10 mouse cellular contexts compared by ENCODE assay signal in the genomic region with DNA sequence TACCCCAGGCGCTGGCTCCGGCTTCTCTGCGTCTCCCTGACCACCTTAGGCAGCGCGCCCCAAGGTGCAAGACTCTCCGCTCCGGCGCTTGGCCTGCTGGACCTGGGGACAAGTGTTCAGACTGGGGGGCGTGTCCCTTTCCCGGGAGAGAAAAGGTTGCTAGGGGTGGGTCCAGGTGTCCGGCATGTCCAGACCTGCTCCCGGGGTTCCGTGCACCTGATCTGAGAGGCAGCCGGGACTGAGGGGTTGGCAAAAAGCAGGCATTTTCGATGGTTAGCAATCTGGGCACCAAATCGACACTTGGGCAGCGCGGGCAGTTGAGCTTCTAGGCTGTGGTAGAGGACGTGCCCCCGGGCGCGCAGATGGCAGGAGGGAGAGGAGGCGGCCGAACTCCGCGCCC. TPM values are rescaled to one million over a fixed set of nuclear protein-coding genes. Genes with fewer than 3 reads are reported as not detected.
DNase-seq lines count a peak whose midpoint lies in the region; ATAC-seq and TF ChIP-seq lines count a peak whose summit lies in the region.
"Had no signal": no experiment of that assay in that cellular context is flagged by ENCODE, and none has a peak within 500 bp of the region (broad histone marks: within the 10 kb centered on the region; RNA-seq: fewer than 3 reads in every experiment).

No protein-coding gene starts in this region.

- TF ChIP-seq EP300 in liver, postnatal 0 days (IDR thresholded peaks at IDR 0.05; ENCODE audit: low read depth): no peak

- ATAC-seq in heart, embryonic 14.5 days (ENCODE audit: insufficient number of reproducible peaks, insufficient read depth, low FRiP score, low read depth): no peak
- ATAC-seq in hindbrain, embryonic 12.5 days (ENCODE audit: low FRiP score): no peak
- ATAC-seq in midbrain, embryonic 11.5 days (ENCODE audit: low FRiP score): no peak
- no peak for ATAC-seq in liver, postnatal 0 days
- no peak for ATAC-seq in CD4-positive, CD25-positive, alpha-beta regulatory T cell, adult 4 months

- no peak overlapping the region for H3K27ac ChIP-seq in heart, embryonic 14.5 days (replicated peaks in 1 of 2; ENCODE audit: control insufficient read depth in 1 of 2, insufficient read depth in 1 of 2, low read depth in 2 of 2, low read length in 2 of 2)
- no peak overlapping the region for H3K27ac ChIP-seq in hindbrain, embryonic 12.5 days
- H3K27ac ChIP-seq in midbrain, embryonic 11.5 days (ENCODE audit: low read depth, low read length): no peak overlapping the region
- H3K27ac ChIP-seq in liver, postnatal 0 days (ENCODE audit: low read depth): no peak overlapping the region

- H3K27me3 ChIP-seq in heart, embryonic 14.5 days (ENCODE audit: control insufficient read depth, insufficient read depth, low read length): peaks cover 60% of the 10 kb centered on the region
- peaks cover 65% of the 10 kb centered on the region for H3K27me3 ChIP-seq in hindbrain, embryonic 12.5 days
- peaks cover 40% of the 10 kb centered on the region for H3K27me3 ChIP-seq in midbrain, embryonic 11.5 days (ENCODE audit: control insufficient read depth, insufficient read depth, low read length)
- peaks cover 51% of the 10 kb centered on the region for H3K27me3 ChIP-seq in liver, postnatal 0 days (ENCODE audit: insufficient read depth, low read length)

- 5% methylated on average over 26 of the region's 26 CpGs for WGBS in heart, embryonic 14.5 days
- WGBS in hindbrain, embryonic 12.5 days: 4% methylated on average over 25 of the region's 26 CpGs
- WGBS in midbrain, embryonic 11.5 days: 2% methylated on average over 26 of the region's 26 CpGs
- 7% methylated on average over 26 of the region's 26 CpGs for whole genome bisulfite sequencing in liver, postnatal 0 days (ENCODE audit: insufficient replicate concordance)

- no peaks in the 10 kb centered on the region for H3K9me3 ChIP-seq in heart, embryonic 14.5 days (ENCODE audit: control insufficient read depth, low read length)
- no peaks in the 10 kb centered on the region for H3K9me3 ChIP-seq in hindbrain, embryonic 12.5 days (replicated peaks)
- no peaks in the 10 kb centered on the region for H3K9me3 ChIP-seq in midbrain, embryonic 11.5 days (ENCODE audit: control insufficient read depth, low read length)
- H3K9me3 ChIP-seq in liver, postnatal 0 days (ENCODE audit: low read length): no peaks in the 10 kb centered on the region

- no peak for TF ChIP-seq CTCF in liver, postnatal 0 days (IDR thresholded peaks at IDR 0.05; ENCODE audit: low read depth)

- DNase-seq in heart, adult 18-20 months: no peak
- peak; percentile 68 for DNase-seq in cerebellum, adult 11-12 months
- DNase-seq in midbrain, embryonic 11.5 days (ENCODE audit: low spot score, missing footprints): peak; percentile 86
- no peak for DNase-seq in gastrocnemius, postnatal 25 days
- DNase-seq in liver, postnatal 0 days: no peak

- no peak overlapping the region for H3K9ac ChIP-seq in heart, embryonic 14.5 days (ENCODE audit: low read length)
- peak overlapping the region; percentile 63 for H3K9ac ChIP-seq in hindbrain, embryonic 12.5 days
- H3K9ac ChIP-seq in midbrain, embryonic 11.5 days (ENCODE audit: low read length): no peak overlapping the region
- no peak overlapping the region for H3K9ac ChIP-seq in liver, postnatal 0 days (replicated peaks)

- peak overlapping the region; percentile 68 for H3K4me2 ChIP-seq in heart, embryonic 14.5 days (ENCODE audit: low read length)
- peak overlapping the region; percentile 65 for H3K4me2 ChIP-seq in hindbrain, embryonic 12.5 days (replicated peaks)
- H3K4me2 ChIP-seq in midbrain, embryonic 11.5 days: peak overlapping the region; percentile 49
- H3K4me2 ChIP-seq in liver, postnatal 0 days (ENCODE audit: low read depth, low read length): no peak overlapping the region

- H3K4me1 ChIP-seq in heart, embryonic 14.5 days (ENCODE audit: control insufficient read depth in 2 of 2, insufficient read depth in 2 of 2, low read length in 2 of 2): peaks cover 0 to 10% of the 10 kb centered on the region in 2 experiments; a peak in 2 of 4 replicates
- H3K4me1 ChIP-seq in hindbrain, embryonic 12.5 days: peaks cover 33% of the 10 kb centered on the region
- peaks cover 9% of the 10 kb centered on the region for H3K4me1 ChIP-seq in midbrain, embryonic 11.5 days (ENCODE audit: control insufficient read depth, insufficient read depth, low read length)
- H3K4me1 ChIP-seq in liver, postnatal 0 days (ENCODE audit: insufficient read depth): no peaks in the 10 kb centered on the region

- H3K36me3 ChIP-seq in heart, embryonic 14.5 days (ENCODE audit: control insufficient read depth, insufficient read depth, low read length): no peaks in the 10 kb centered on the region
- H3K36me3 ChIP-seq in hindbrain, embryonic 12.5 days: no peaks in the 10 kb centered on the region
- H3K36me3 ChIP-seq in midbrain, embryonic 11.5 days (ENCODE audit: control insufficient read depth, insufficient read depth, low read length): no peaks in the 10 kb centered on the region
- H3K36me3 ChIP-seq in liver, postnatal 0 days (replicated peaks; ENCODE audit: insufficient read depth, low read length): no peaks in the 10 kb centered on the region

- peak overlapping the region in 1 of 2 experiments; percentile 41; a peak in 2 of 4 replicates for H3K4me3 ChIP-seq in heart, embryonic 14.5 days (ENCODE audit: control insufficient read depth in 1 of 2, insufficient read depth in 1 of 2, low read depth in 1 of 2, low read length in 2 of 2)
- H3K4me3 ChIP-seq in hindbrain, embryonic 12.5 days: peak overlapping the region; percentile 47
- H3K4me3 ChIP-seq in midbrain, embryonic 11.5 days (ENCODE audit: low read depth, low read length): peak overlapping the region; percentile 31; the same call in 1 of the 2 replicates
- H3K4me3 ChIP-seq in liver, postnatal 0 days (ENCODE audit: low read depth, low read length): no peak overlapping the region
- H3K4me3 ChIP-seq: erythroblast, embryonic 14.5 days; myocyte had no signal

RNA-seq across cellular contexts. Expression of gene Dscaml1, which starts 4.7 kb away (rescaled TPM):
- 0.08 and 0.55 TPM in 2 replicates for polyA plus RNA-seq in heart, embryonic 14.5 days (2014; fragmentation: Nextera tagmentation; extraction: Ambion mirVana)
- total RNA-seq in heart, adult 18-20 months (2021): under 1 TPM in 1 of 2 experiments, not detected in 1; 0.28 TPM
- polyA plus RNA-seq in hindbrain, embryonic 12.5 days (2016; fragmentation: Nextera tagmentation; extraction: Ambion mirVana): 2.3 and 4.8 TPM in 2 replicates
- 0.74 and 0.86 TPM in 2 replicates for polyA plus RNA-seq in midbrain, embryonic 11.5 days (2014; fragmentation: Nextera tagmentation; extraction: Ambion mirVana)
- not detected for total RNA-seq in gastrocnemius, postnatal 25 days (2021)
- polyA plus RNA-seq in liver, postnatal 0 days (2015; fragmentation: Nextera tagmentation; extraction: Ambion mirVana): not detected in 2 replicates
- polyA plus RNA-seq in CD4-positive, CD25-positive, alpha-beta regulatory T cell, adult 4 months (2017; shearing (Covaris generic)): not detected
- polyA plus RNA-seq: erythroblast, embryonic 14.5 days; myocyte had no signal

RNA-seq across cellular contexts. Expression of gene Fxyd2, which starts 31.7 kb away (rescaled TPM):
- 0.92 and 2.0 TPM in 2 replicates for polyA plus RNA-seq in heart, embryonic 14.5 days (2014; fragmentation: Nextera tagmentation; extraction: Ambion mirVana)
- 1 to 10 TPM; 2.6 to 7.9 TPM for total RNA-seq in heart, adult 18-20 months (2021)
- 1.9 and 2.1 TPM in 2 replicates for polyA plus RNA-seq in hindbrain, embryonic 12.5 days (2016; fragmentation: Nextera tagmentation; extraction: Ambion mirVana)
- polyA plus RNA-seq in midbrain, embryonic 11.5 days (2014; fragmentation: Nextera tagmentation; extraction: Ambion mirVana): 1.00 and 1.5 TPM in 2 replicates
- total RNA-seq in gastrocnemius, postnatal 25 days (2021): 1 to 10 TPM; 1.4 to 2.0 TPM
- 0.65 and 1.3 TPM in 2 replicates for polyA plus RNA-seq in liver, postnatal 0 days (2015; fragmentation: Nextera tagmentation; extraction: Ambion mirVana)
- not detected for polyA plus RNA-seq in CD4-positive, CD25-positive, alpha-beta regulatory T cell, adult 4 months (2017; shearing (Covaris generic))
- polyA plus RNA-seq: erythroblast, embryonic 14.5 days had no signal

Comparison
In these comparisons a context has a peak if more than half of its experiments do, and no peak if none do; other contexts are left out.
1. DNase-seq: peak in cerebellum, adult 11-12 months (single experiment) and midbrain, embryonic 11.5 days (single experiment); none in heart, adult 18-20 months (0 of 2), gastrocnemius, postnatal 25 days (single experiment) and liver, postnatal 0 days (single experiment).